Mouse (Mus musculus): ENCODE results near the gene 2310061N02Rik.

DNA sequence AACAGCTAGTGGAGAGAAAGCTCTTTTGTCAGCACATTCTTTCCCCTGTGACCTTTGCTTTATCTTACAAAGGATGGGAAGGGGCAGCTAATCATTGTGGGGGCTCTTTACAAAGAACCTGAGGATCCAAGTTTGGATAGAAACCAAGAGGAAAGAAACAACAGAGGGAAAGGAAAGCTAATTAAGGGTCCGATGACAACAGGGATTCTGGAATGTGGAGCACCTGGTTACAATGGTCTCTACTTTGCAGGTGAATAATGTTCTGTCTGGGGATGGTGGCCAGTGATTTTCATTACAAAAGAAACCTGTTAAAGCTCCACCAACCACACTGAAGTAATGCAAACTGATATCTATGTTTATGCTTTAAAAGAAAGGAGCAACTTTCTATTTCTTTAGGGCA is 12.3 kb upstream of the 2310061N02Rik start:
- TF ChIP-seq POLR2A (IDR thresholded peaks at IDR 0.05; ENCODE audit: extremely low read depth, insufficient read depth, low read length): no peak
- TF ChIP-seq CTCF (IDR thresholded peaks at IDR 0.05; ENCODE audit: low read depth, low read length): no peak

Measured in liver, adult 2 months (tissue).